Mouse (Mus musculus): Measurements from ENCODE around the gene Dlgap5.

Gene Dlgap5

GRCm38 (mm10) chr14:47396165-47396652 is 22.0 kb downstream of the Dlgap5 start:
- DNase-seq (ENCODE audit: inconsistent age in 2 of 2, low spot score in 1 of 2): peak in 1 of 2 experiments; percentile 82

GRCm38 (mm10) chr14:47395462-47396026 is 22.7 kb downstream of the Dlgap5 start:
- DNase-seq (ENCODE audit: inconsistent age in 2 of 2, low spot score in 1 of 2): peak in 1 of 2 experiments; percentile 33

GRCm38 (mm10) chr14:47395007-47395406 is 23.2 kb downstream of the Dlgap5 start:
- DNase-seq (ENCODE audit: inconsistent age in 2 of 2, low spot score in 1 of 2): no peak

GRCm38 (mm10) chr14:47393354-47394094 is 24.7 kb downstream of the Dlgap5 start:
- no peak for DNase-seq (ENCODE audit: inconsistent age in 2 of 2, low spot score in 1 of 2)

DNA sequence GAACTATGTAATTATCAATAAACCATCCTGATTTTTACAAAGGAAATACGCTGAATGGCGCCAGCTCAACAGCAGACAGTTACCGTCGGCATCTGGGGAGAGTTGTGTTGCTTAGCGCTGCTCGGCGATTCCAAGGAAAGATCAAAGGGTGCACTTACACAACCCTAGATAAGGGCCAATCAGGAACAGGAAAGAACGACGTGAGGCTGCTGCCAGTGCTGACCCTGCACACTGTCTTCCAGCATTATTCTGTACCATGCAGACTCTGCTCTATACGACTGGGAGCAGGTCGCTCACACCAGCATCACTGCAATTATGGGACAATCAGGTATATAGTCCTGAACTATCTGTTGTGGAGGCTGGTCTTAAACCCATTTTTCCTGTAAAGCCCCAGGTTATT is 32.1 kb downstream of the Dlgap5 start:
- DNase-seq (ENCODE audit: inconsistent age in 2 of 2, low spot score in 1 of 2): no peak

- no peak for DNase-seq (ENCODE audit: inconsistent age in 2 of 2, low spot score in 1 of 2)
These were observed 33.6 kb downstream of the Dlgap5 start for GRCm38 (mm10) chr14:47384653-47385052.

- no peak for DNase-seq (ENCODE audit: inconsistent age in 2 of 2, low spot score in 1 of 2)
These were observed 34.3 kb downstream of the Dlgap5 start for GRCm38 (mm10) chr14:47383911-47384310.

DNA sequence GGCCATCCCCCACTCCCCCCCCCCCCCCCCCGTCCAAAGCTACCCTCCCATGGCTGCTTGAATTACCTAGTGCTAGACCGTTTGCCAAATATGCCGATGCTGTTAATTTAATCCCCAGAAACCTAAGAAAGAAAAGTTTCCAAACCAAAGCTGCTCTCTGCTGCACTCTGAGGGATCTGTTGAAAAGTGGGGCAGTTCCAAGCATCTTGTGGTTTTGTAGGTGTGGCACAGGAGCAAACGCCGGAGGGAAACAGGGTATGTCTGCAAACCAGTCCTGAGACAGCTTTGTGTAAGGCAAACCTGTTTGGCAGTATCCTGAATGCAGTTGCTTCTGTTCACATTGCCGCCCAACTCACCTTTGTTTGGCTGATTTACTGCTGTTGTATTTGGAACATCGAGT is 39.9 kb downstream of the Dlgap5 start:
- DNase-seq (ENCODE audit: inconsistent age in 2 of 2, low spot score in 1 of 2): no peak

DNA sequence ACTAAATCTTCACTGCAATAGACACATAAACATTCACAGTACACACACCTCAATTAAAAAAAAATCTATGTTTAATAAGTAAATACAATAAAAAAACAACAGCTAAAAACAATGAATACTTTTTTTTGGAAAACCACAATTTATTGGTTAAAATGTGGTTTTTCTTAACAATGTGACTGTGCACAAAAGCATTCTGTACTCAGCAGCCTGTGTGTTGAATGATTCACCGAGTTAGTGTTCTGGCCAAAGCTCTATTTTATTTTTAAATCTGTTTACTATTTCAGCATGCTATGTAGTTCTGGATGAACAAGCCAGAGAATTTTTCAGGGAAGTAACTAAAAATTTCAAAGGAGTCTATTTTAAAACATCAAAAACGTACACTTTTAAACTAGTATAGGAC is 41.7 kb downstream of the Dlgap5 start:
- DNase-seq (ENCODE audit: inconsistent age in 2 of 2, low spot score in 1 of 2): no peak

GRCm38 (mm10) chr14:47373728-47374678 is 44.2 kb downstream of the Dlgap5 start:
- peak; percentile 66 to 88 for DNase-seq (ENCODE audit: inconsistent age in 2 of 2, low spot score in 1 of 2)

DNA sequence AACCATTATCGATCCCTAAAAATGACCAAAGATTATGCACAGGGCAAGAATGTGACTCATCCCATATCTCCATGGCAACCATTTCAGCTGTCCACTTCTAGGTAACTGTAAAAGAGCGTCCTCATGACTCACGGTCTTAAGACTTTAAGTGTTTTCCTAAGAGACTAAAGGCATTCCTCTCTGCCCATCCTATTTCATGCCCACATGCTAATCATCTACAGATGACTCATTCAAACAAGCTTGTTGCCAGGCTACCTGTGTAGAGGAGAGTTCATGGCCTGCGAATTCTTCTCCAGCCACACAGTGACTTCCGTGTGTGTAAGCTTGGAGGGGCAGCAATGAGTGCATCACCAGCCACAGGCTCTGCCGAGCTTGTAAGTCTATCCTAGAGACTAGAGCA is 46.5 kb downstream of the Dlgap5 start:
- DNase-seq (ENCODE audit: inconsistent age in 2 of 2, low spot score in 1 of 2): peak in 1 of 2 experiments; percentile 65

DNA sequence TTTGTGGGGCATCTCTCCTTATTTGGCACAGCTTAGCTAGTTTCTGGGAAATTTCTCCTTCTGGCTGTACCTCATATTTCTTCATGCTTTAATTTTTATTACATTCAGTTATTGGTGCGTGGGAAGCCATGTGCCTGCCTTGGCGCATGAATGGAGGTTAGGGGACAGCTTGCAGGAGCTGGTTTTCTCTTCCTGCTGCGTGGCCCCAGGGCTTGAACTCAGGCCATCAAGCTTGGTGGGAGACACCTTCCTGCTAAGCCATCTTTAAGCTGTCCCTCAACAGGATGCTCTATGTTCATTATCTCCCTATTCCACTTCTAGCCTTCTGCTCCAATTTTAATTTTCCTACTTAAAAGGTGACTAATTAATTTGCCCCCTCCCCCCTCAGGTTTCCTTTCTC is 47.4 kb downstream of the Dlgap5 start:
- no peak for DNase-seq (ENCODE audit: inconsistent age in 2 of 2, low spot score in 1 of 2)

- no peak for DNase-seq (ENCODE audit: inconsistent age in 2 of 2, low spot score in 1 of 2)
These were observed 48.5 kb downstream of the Dlgap5 start for GRCm38 (mm10) chr14:47369741-47370140.

GRCm38 (mm10) chr14:47367461-47367860 is 50.7 kb downstream of the Dlgap5 start, which contains the start of gene Lgals3:
Gene Lgals3 (plus strand): TSS chr14:47367751.
- peak in 1 of 2 experiments; percentile 59 for DNase-seq (ENCODE audit: inconsistent age in 2 of 2, low spot score in 1 of 2)

GRCm38 (mm10) chr14:47366881-47367321 is 51.3 kb downstream of the Dlgap5 start:
- DNase-seq (ENCODE audit: inconsistent age in 2 of 2, low spot score in 1 of 2): peak in 1 of 2 experiments; percentile 38

DNA sequence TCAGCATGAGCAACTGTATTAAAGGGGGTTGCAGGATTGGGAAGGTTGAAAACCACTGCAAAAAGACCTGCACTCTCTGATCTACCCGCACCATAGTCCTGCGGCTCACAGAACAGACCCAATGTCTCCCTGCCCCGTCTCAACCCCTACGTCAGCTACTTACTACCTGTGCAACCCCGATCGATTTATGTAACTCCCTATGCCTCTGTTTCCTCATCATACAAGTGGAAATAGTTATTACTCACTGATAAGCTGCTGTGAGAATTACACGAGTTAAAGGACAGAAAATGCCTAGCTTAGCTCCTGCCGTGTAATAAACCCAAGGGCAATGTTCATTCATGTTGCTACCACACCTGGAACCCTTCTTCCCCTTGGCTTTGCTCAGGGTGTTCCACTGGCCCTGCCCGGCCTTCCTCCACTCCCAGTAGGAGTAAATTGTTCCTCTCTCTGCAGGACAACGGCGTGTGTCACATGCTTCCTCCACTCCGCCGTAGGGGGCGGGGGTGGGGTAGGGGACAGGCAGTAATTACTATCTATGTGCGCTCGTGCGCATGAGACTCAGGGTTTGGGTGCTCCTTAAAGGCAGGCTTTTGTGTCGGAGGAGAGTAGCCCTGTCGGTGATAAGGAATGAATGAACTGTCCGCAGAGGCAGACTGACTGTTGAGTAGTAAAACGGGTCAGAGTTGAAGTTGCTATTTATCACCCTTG is 53.3 kb downstream of the Dlgap5 start:
- peak in 1 of 2 experiments; percentile 48 for DNase-seq (ENCODE audit: inconsistent age in 2 of 2, low spot score in 1 of 2)

DNA sequence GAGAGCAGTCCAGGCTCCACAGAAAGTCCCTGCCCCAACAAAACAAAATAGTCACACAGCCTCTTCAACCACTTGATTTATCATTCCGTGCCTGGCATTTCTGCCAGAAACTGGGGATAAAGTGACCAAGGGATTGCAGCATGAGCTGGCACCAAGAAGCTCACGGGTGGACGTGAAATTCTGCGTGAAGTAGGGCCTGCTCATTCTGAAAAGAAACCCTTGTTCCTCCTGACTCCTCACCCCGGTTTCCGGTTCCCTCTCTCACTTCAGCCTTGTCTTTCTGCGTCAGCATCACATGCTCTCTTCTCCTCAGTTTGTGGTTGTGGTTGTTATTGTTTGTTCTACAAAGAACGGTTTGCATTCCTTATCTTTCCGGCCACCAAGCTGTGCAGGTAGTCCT is 56.3 kb downstream of the Dlgap5 start:
- DNase-seq (ENCODE audit: inconsistent age in 2 of 2, low spot score in 1 of 2): no peak

- no peak for DNase-seq (ENCODE audit: inconsistent age in 2 of 2, low spot score in 1 of 2)
These were observed 56.8 kb downstream of the Dlgap5 start for GRCm38 (mm10) chr14:47361418-47361817.

GRCm38 (mm10) chr14:47359610-47360009 is 58.6 kb downstream of the Dlgap5 start:
- no peak for DNase-seq (ENCODE audit: inconsistent age in 2 of 2, low spot score in 1 of 2)

- no peak for DNase-seq (ENCODE audit: inconsistent age in 2 of 2, low spot score in 1 of 2)
These were observed 61.6 kb downstream of the Dlgap5 start for GRCm38 (mm10) chr14:47356622-47357021.

DNA sequence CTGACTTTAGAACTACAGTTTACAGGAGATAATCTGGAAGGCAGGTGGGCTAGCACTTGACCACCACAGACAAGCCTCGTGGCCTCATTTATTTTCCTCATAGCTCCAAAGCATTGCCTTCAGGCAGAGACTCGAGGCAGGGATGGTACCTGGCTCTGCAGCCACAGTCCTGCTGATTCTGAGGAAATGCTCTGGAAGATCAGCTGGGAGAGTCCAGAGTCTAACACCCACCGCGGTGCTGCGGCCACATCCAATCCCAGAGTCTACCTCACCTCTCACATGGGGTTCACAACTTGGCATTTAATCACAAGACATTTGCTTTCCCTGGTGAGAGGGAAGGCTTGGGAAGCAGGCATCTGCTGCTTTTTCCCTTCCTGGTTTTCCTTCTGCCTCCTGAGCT is 63.3 kb downstream of the Dlgap5 start:
- DNase-seq (ENCODE audit: inconsistent age in 2 of 2, low spot score in 1 of 2): no peak

All from adrenal gland, adult (tissue).